Mouse (Mus musculus): ENCODE data around the gene Shcbp1. TPM values are rescaled to one million over a fixed set of nuclear protein-coding genes. Genes with fewer than 3 reads are reported as not detected.
"Not testable (repeated sequence)": the region's sequence is repeated elsewhere in the genome, so short reads cannot be mapped to it uniquely, and the experiment has no call there.

Shcbp1 gene
- 1 to 10 TPM; 1.7 to 3.0 TPM for total RNA-seq (2021)

GRCm38 (mm10) chr8:4779254-4780055, at the start of gene Shcbp1:
TSS of gene Shcbp1 (minus strand) at chr8:4779567.
- intact Hi-C loops (cut with DNase I) = no loop called here
- DNase-seq (ENCODE audit: extremely low spot score in 1 of 2, low spot score in 2 of 2) = peak; percentile 90 to 94

- DNase-seq (ENCODE audit: extremely low spot score in 1 of 2, low spot score in 2 of 2) = no peak
- intact Hi-C loops (cut with DNase I) = no loop called here
Observed at GRCm38 (mm10) chr8:4808831-4809230, 29.5 kb upstream of the Shcbp1 start.

- intact Hi-C loops (cut with DNase I) = no loop called here
- DNase-seq (ENCODE audit: extremely low spot score in 1 of 2, low spot score in 2 of 2) = peak in 1 of 2 experiments; percentile 45
Observed at GRCm38 (mm10) chr8:4800524-4801122, 21.3 kb upstream of the Shcbp1 start.

GRCm38 (mm10) chr8:4778266-4778665, 1.1 kb downstream of the Shcbp1 start:
- DNase-seq (ENCODE audit: extremely low spot score in 1 of 2, low spot score in 2 of 2) = peak in 1 of 2 experiments; percentile 15
- intact Hi-C loops (cut with DNase I) = no loop called here

- no peak for DNase-seq (ENCODE audit: extremely low spot score in 1 of 2, low spot score in 2 of 2)
Observed at GRCm38 (mm10) chr8:4764751-4765150, 14.6 kb downstream of the Shcbp1 start.

GRCm38 (mm10) chr8:4753048-4753447, 26.3 kb downstream of the Shcbp1 start:
- intact Hi-C loops (cut with DNase I) = no loop called here
- DNase-seq (ENCODE audit: extremely low spot score in 1 of 2, low spot score in 2 of 2) = no peak

More at GRCm38 (mm10) chr8:4764751-4765150, 14.6 kb downstream of the Shcbp1 start:
- intact Hi-C loops (cut with DNase I) = no loop called here

- DNase-seq (ENCODE audit: extremely low spot score in 1 of 2, low spot score in 2 of 2) = no peak
- intact Hi-C loops (cut with DNase I) = no loop called here
Observed at GRCm38 (mm10) chr8:4730942-4731341, 48.4 kb downstream of the Shcbp1 start.

GRCm38 (mm10) chr8:4715546-4715945, 63.8 kb downstream of the Shcbp1 start:
- intact Hi-C loops (cut with DNase I) = no loop called here
- DNase-seq (ENCODE audit: extremely low spot score in 1 of 2, low spot score in 2 of 2) = no peak

- DNase-seq (ENCODE audit: extremely low spot score in 1 of 2, low spot score in 2 of 2); intact Hi-C loops (cut with DNase I): not testable (repeated sequence)
Observed at GRCm38 (mm10) chr8:4708346-4708745, 71.0 kb downstream of the Shcbp1 start.

GRCm38 (mm10) chr8:4707916-4708315, 71.5 kb downstream of the Shcbp1 start:
- intact Hi-C loops (cut with DNase I); DNase-seq (ENCODE audit: extremely low spot score in 1 of 2, low spot score in 2 of 2): not testable (repeated sequence)

- intact Hi-C loops (cut with DNase I) = no loop called here
- DNase-seq (ENCODE audit: extremely low spot score in 1 of 2, low spot score in 2 of 2) = no peak
Observed at GRCm38 (mm10) chr8:4691634-4692033, 87.7 kb downstream of the Shcbp1 start.

Other genes starting within 250 kb of the Shcbp1 start
- 10 to 100 TPM; 13.9 to 14.7 TPM for gene Zfp958, start 166.4 kb downstream of the Shcbp1 start, total RNA-seq (2021)

All from left cerebral cortex, postnatal 10 days (tissue).